Mouse (Mus musculus): ENCODE results near the gene Ifitm3.
"Not testable (repeated sequence)": the region's sequence is repeated elsewhere in the genome, so short reads cannot be mapped to it uniquely, and the experiment has no call there.

Gene Ifitm3

GRCm38 (mm10) chr7:141010593-141010992, at the start of gene Ifitm3:
Gene Ifitm3 (minus strand): TSS chr7:141010770.
- peak; percentile 65 to 66 for DNase-seq

GRCm38 (mm10) chr7:141059929-141060328, 49.4 kb upstream of the Ifitm3 start:
- DNase-seq: no peak

- no peak for DNase-seq
Measured at GRCm38 (mm10) chr7:141058601-141059341, 48.2 kb upstream of the Ifitm3 start.

- no peak for DNase-seq
Measured at GRCm38 (mm10) chr7:141057541-141057940, 47.0 kb upstream of the Ifitm3 start.

GRCm38 (mm10) chr7:141056976-141057375, 46.4 kb upstream of the Ifitm3 start:
- DNase-seq: no peak

GRCm38 (mm10) chr7:141055785-141056184, 45.2 kb upstream of the Ifitm3 start:
- DNase-seq: no peak

- DNase-seq: no peak
Measured at GRCm38 (mm10) chr7:141052421-141052820, 41.9 kb upstream of the Ifitm3 start.

GRCm38 (mm10) chr7:141052016-141052415, 41.4 kb upstream of the Ifitm3 start:
- no peak for DNase-seq

GRCm38 (mm10) chr7:141051060-141051685, 40.6 kb upstream of the Ifitm3 start:
- DNase-seq: no peak

- DNase-seq: no peak
Measured at GRCm38 (mm10) chr7:141049326-141049725, 38.8 kb upstream of the Ifitm3 start.

- peak; percentile 93 to 94 for DNase-seq
Measured at GRCm38 (mm10) chr7:141048226-141049218, 38.0 kb upstream of the Ifitm3 start.

- peak; percentile 84 to 92 for DNase-seq
Measured at GRCm38 (mm10) chr7:141047581-141048225, 37.1 kb upstream of the Ifitm3 start.

GRCm38 (mm10) chr7:141046931-141047580, 36.5 kb upstream of the Ifitm3 start:
- peak; percentile 43 to 60 for DNase-seq

GRCm38 (mm10) chr7:141042539-141042938, 32.0 kb upstream of the Ifitm3 start:
- DNase-seq: no peak

GRCm38 (mm10) chr7:141041661-141042060, 31.1 kb upstream of the Ifitm3 start:
- peak; percentile 87 to 94 for DNase-seq

GRCm38 (mm10) chr7:141040867-141041606, 30.5 kb upstream of the Ifitm3 start:
- DNase-seq: peak in 1 of 2 experiments; percentile 14

GRCm38 (mm10) chr7:141039386-141040107, 29.0 kb upstream of the Ifitm3 start:
- DNase-seq: no peak

- DNase-seq: no peak
Measured at GRCm38 (mm10) chr7:141038090-141039032, 27.8 kb upstream of the Ifitm3 start.

GRCm38 (mm10) chr7:141036624-141037023, 26.1 kb upstream of the Ifitm3 start:
- DNase-seq: not testable (repeated sequence)

Data from lung, postnatal 4 days (tissue).